ENCODE assay signal across 21 mouse cellular contexts in genomic region chr2:111649101-111649500, GRCm38 (mm10). TPM values are rescaled to one million over a fixed set of nuclear protein-coding genes. Genes with fewer than 3 reads are reported as not detected.
"Had no signal": no experiment of that assay in that cellular context is flagged by ENCODE, and none has a peak within 500 bp of the region (broad histone marks: within the 10 kb centered on the region; RNA-seq: fewer than 3 reads in every experiment).

Gene Olfr1298 (minus strand): TSS chr2:111649201.

- H3K4me3 ChIP-seq: embryonic facial prominence, embryonic 10.5 days; embryonic facial prominence, embryonic 12.5 days; embryonic facial prominence, embryonic 13.5 days; embryonic facial prominence, embryonic 15.5 days; erythroblast, embryonic 14.5 days; forebrain, embryonic 10.5 days; forebrain, embryonic 12.5 days; forebrain, embryonic 13.5 days; forebrain, embryonic 15.5 days; gastrocnemius, adult 2 months; heart, adult 2 months; heart, embryonic 10.5 days had no signal

- ATAC-seq: forebrain, embryonic 13.5 days; forebrain, embryonic 14.5 days; forebrain, embryonic 15.5 days; forebrain, embryonic 16.5 days; forebrain, postnatal 0 days had no signal

- H3K27me3 ChIP-seq: embryonic facial prominence, embryonic 12.5 days; embryonic facial prominence, embryonic 13.5 days; embryonic facial prominence, embryonic 15.5 days; forebrain, embryonic 12.5 days; forebrain, embryonic 13.5 days; forebrain, embryonic 15.5 days had no signal

- H3K9me3 ChIP-seq: embryonic facial prominence, embryonic 10.5 days; embryonic facial prominence, embryonic 12.5 days; embryonic facial prominence, embryonic 13.5 days; embryonic facial prominence, embryonic 15.5 days; forebrain, embryonic 10.5 days; forebrain, embryonic 12.5 days; forebrain, embryonic 13.5 days; forebrain, embryonic 15.5 days; heart, embryonic 10.5 days had no signal

- H3K4me1 ChIP-seq: embryonic facial prominence, embryonic 10.5 days; embryonic facial prominence, embryonic 12.5 days; embryonic facial prominence, embryonic 13.5 days; embryonic facial prominence, embryonic 15.5 days; forebrain, embryonic 10.5 days; forebrain, embryonic 12.5 days; forebrain, embryonic 13.5 days; forebrain, embryonic 15.5 days; heart, embryonic 10.5 days had no signal

- H3K36me3 ChIP-seq: embryonic facial prominence, embryonic 10.5 days; embryonic facial prominence, embryonic 12.5 days; embryonic facial prominence, embryonic 13.5 days; embryonic facial prominence, embryonic 15.5 days; forebrain, embryonic 10.5 days; forebrain, embryonic 12.5 days; forebrain, embryonic 15.5 days; heart, embryonic 10.5 days had no signal

RNA-seq across cellular contexts. Expression of gene Olfr1298, which starts in this region (rescaled TPM):
- polyA plus RNA-seq: cortical plate, adult 2 months; embryonic facial prominence, embryonic 10.5 days; embryonic facial prominence, embryonic 11.5 days; embryonic facial prominence, embryonic 12.5 days; embryonic facial prominence, embryonic 13.5 days; embryonic facial prominence, embryonic 14.5 days; embryonic facial prominence, embryonic 15.5 days; erythroblast, embryonic 14.5 days; forebrain, embryonic 10.5 days; forebrain, embryonic 11.5 days; forebrain, embryonic 12.5 days; forebrain, embryonic 13.5 days; forebrain, embryonic 14.5 days; forebrain, embryonic 15.5 days; forebrain, embryonic 16.5 days; forebrain, postnatal 0 days; frontal cortex, adult 2 months; gonadal fat pad, adult 2 months; heart, adult 2 months; heart, embryonic 10.5 days had no signal
